Comparison of ENCODE assay signal across 17 mouse cellular contexts in genomic region chr2:33774106-33774505, GRCm38 (mm10).
A peak's percentile ranks its signal among the peaks of the same experiment; 100 is the strongest.
DNase-seq lines count a peak whose midpoint lies in the region; ATAC-seq and TF ChIP-seq lines count a peak whose summit lies in the region.
"Had no signal": no experiment of that assay in that cellular context is flagged by ENCODE, and none has a peak within 500 bp of the region (broad histone marks: within the 10 kb centered on the region; RNA-seq: fewer than 3 reads in every experiment).

No protein-coding gene starts in this region.

- 0 out of 2 replicates have a peak overlapping the region, but pooled peaks have one; percentile 6 for H3K9ac ChIP-seq in forebrain, postnatal 0 days
- no peak overlapping the region for H3K9ac ChIP-seq in forebrain, embryonic 16.5 days (replicated peaks; ENCODE audit: low read depth, low read length)
- H3K9ac ChIP-seq in kidney, postnatal 0 days (ENCODE audit: low read depth, low read length), result no peak overlapping the region
- H3K9ac ChIP-seq in kidney, embryonic 16.5 days (replicated peaks; ENCODE audit: low read length), result no peak overlapping the region
- H3K9ac ChIP-seq in hindbrain, embryonic 13.5 days, result no peak overlapping the region
- H3K9ac ChIP-seq in midbrain, embryonic 15.5 days, result no peak overlapping the region
- H3K9ac ChIP-seq: midbrain, embryonic 12.5 days; neural tube, embryonic 12.5 days had no signal

- ATAC-seq in forebrain, postnatal 0 days, result no peak
- no peak for ATAC-seq in forebrain, embryonic 16.5 days
- ATAC-seq in kidney, postnatal 0 days (replicated peaks; ENCODE audit: low FRiP score, low read depth), result no peak
- ATAC-seq in kidney, embryonic 16.5 days (ENCODE audit: low FRiP score, low TSS enrichment), result no peak
- ATAC-seq in hindbrain, embryonic 13.5 days (ENCODE audit: low FRiP score), result no peak
- ATAC-seq in midbrain, embryonic 15.5 days (replicated peaks), result no peak
- ATAC-seq: activated CD4-positive, CD25-positive, alpha-beta regulatory T cell, adult 4 months had no signal

- H3K27me3 ChIP-seq in forebrain, postnatal 0 days (ENCODE audit: insufficient read depth, low read length), result no peaks in the 10 kb centered on the region
- no peaks in the 10 kb centered on the region for H3K27me3 ChIP-seq in forebrain, embryonic 16.5 days (replicated peaks; ENCODE audit: control insufficient read depth, insufficient read depth, low read length)
- H3K27me3 ChIP-seq in kidney, postnatal 0 days (ENCODE audit: insufficient read depth, low read length), result no peaks in the 10 kb centered on the region
- no peaks in the 10 kb centered on the region for H3K27me3 ChIP-seq in kidney, embryonic 16.5 days (ENCODE audit: insufficient read depth, low read length)
- no peaks in the 10 kb centered on the region for H3K27me3 ChIP-seq in hindbrain, embryonic 13.5 days
- no peaks in the 10 kb centered on the region for H3K27me3 ChIP-seq in midbrain, embryonic 15.5 days (replicated peaks)
- H3K27me3 ChIP-seq: midbrain, embryonic 12.5 days; neural tube, embryonic 12.5 days had no signal

- H3K27ac ChIP-seq in forebrain, postnatal 0 days (ENCODE audit: low read depth, low read length), result peak overlapping the region; percentile 29; the same call in 1 of the 2 replicates
- H3K27ac ChIP-seq in forebrain, embryonic 16.5 days (ENCODE audit: low read length), result no peak overlapping the region
- H3K27ac ChIP-seq in kidney, postnatal 0 days, result no peak overlapping the region
- H3K27ac ChIP-seq in kidney, embryonic 16.5 days (ENCODE audit: low read length), result no peak overlapping the region
- H3K27ac ChIP-seq in hindbrain, embryonic 13.5 days, result peak overlapping the region; percentile 78
- 0 out of 2 replicates have a peak overlapping the region, but pooled peaks have one; percentile 49 for H3K27ac ChIP-seq in midbrain, embryonic 15.5 days
- H3K27ac ChIP-seq: neural tube, embryonic 12.5 days had no signal

- no peaks in the 10 kb centered on the region for H3K9me3 ChIP-seq in forebrain, postnatal 0 days (ENCODE audit: low read length)
- 0 out of 2 replicates have a peak, but pooled peaks cover 2% of the 10 kb centered on the region for H3K9me3 ChIP-seq in forebrain, embryonic 16.5 days (ENCODE audit: control insufficient read depth, low read length)
- H3K9me3 ChIP-seq in kidney, postnatal 0 days (replicated peaks; ENCODE audit: low read length), result peaks cover 13% of the 10 kb centered on the region
- H3K9me3 ChIP-seq in kidney, embryonic 16.5 days (ENCODE audit: low read length), result peaks cover 24% of the 10 kb centered on the region
- no peaks in the 10 kb centered on the region for H3K9me3 ChIP-seq in hindbrain, embryonic 13.5 days
- no peaks in the 10 kb centered on the region for H3K9me3 ChIP-seq in midbrain, embryonic 15.5 days

- TF ChIP-seq CTCF in forebrain, postnatal 0 days (IDR thresholded peaks at IDR 0.05; ENCODE audit: low read depth), result no peak
- no peak for TF ChIP-seq CTCF in kidney, postnatal 0 days (IDR thresholded peaks at IDR 0.05; ENCODE audit: low read depth)

- H3K4me2 ChIP-seq in forebrain, postnatal 0 days (ENCODE audit: low read depth), result no peak overlapping the region
- no peak overlapping the region for H3K4me2 ChIP-seq in forebrain, embryonic 16.5 days (ENCODE audit: low read length)
- H3K4me2 ChIP-seq in kidney, postnatal 0 days (ENCODE audit: low read length), result no peak overlapping the region
- no peak overlapping the region for H3K4me2 ChIP-seq in kidney, embryonic 16.5 days (replicated peaks; ENCODE audit: low read depth, low read length)
- H3K4me2 ChIP-seq in hindbrain, embryonic 13.5 days, result no peak overlapping the region
- H3K4me2 ChIP-seq in midbrain, embryonic 15.5 days, result no peak overlapping the region
- H3K4me2 ChIP-seq: midbrain, embryonic 12.5 days; neural tube, embryonic 12.5 days had no signal

- no peak for DNase-seq in forebrain, postnatal 0 days
- DNase-seq in kidney, postnatal 0 days (ENCODE audit: low spot score), result peak; percentile 15
- DNase-seq in frontal cortex, adult 2 months (ENCODE audit: extremely low spot score in 1 of 2, low spot score in 1 of 2), result no peak
- DNase-seq in ovary, adult 18-20 months (ENCODE audit: low spot score), result no peak
- DNase-seq: adrenal gland, postnatal 25 days; gastrocnemius, postnatal 10 days; heart, postnatal 4 days; kidney, adult 11 months; kidney, postnatal 36 days; right cerebral cortex, postnatal 4 days had no signal

- H3K4me1 ChIP-seq in forebrain, postnatal 0 days (ENCODE audit: insufficient read depth), result peaks cover 7% of the 10 kb centered on the region
- peaks cover 26% of the 10 kb centered on the region for H3K4me1 ChIP-seq in forebrain, embryonic 16.5 days (replicated peaks; ENCODE audit: control insufficient read depth, insufficient read depth, low read length)
- H3K4me1 ChIP-seq in kidney, postnatal 0 days (replicated peaks; ENCODE audit: insufficient read depth, low read length), result peaks cover 5% of the 10 kb centered on the region; the same call in 1 of the 2 replicates
- no peaks in the 10 kb centered on the region; the same call in 1 of the 2 replicates for H3K4me1 ChIP-seq in kidney, embryonic 16.5 days (ENCODE audit: insufficient read depth, low read length)
- H3K4me1 ChIP-seq in hindbrain, embryonic 13.5 days (replicated peaks), result peaks cover 54% of the 10 kb centered on the region
- peaks cover 28% of the 10 kb centered on the region for H3K4me1 ChIP-seq in midbrain, embryonic 15.5 days

- H3K36me3 ChIP-seq in forebrain, postnatal 0 days (ENCODE audit: insufficient read depth), result peaks cover 17% of the 10 kb centered on the region; the same call in 1 of the 2 replicates
- peaks cover 4% of the 10 kb centered on the region; the same call in 1 of the 2 replicates for H3K36me3 ChIP-seq in forebrain, embryonic 16.5 days (ENCODE audit: control insufficient read depth, insufficient read depth)
- H3K36me3 ChIP-seq in kidney, postnatal 0 days (ENCODE audit: insufficient read depth, low read length), result peaks cover 16% of the 10 kb centered on the region
- peaks cover 22% of the 10 kb centered on the region for H3K36me3 ChIP-seq in kidney, embryonic 16.5 days (ENCODE audit: insufficient read depth, low read length)
- peaks cover 28% of the 10 kb centered on the region for H3K36me3 ChIP-seq in hindbrain, embryonic 13.5 days
- no peaks in the 10 kb centered on the region for H3K36me3 ChIP-seq in midbrain, embryonic 15.5 days (replicated peaks)

- WGBS in forebrain, postnatal 0 days, result 62% methylated on average over 4 of the region's 4 CpGs
- 66% methylated on average over 4 of the region's 4 CpGs for WGBS in forebrain, embryonic 16.5 days
- WGBS in kidney, postnatal 0 days, result 62% methylated on average over 4 of the region's 4 CpGs
- WGBS in kidney, embryonic 16.5 days, result 59% methylated on average over 4 of the region's 4 CpGs
- WGBS in hindbrain, embryonic 13.5 days, result 52% methylated on average over 4 of the region's 4 CpGs
- 62% methylated on average over 4 of the region's 4 CpGs for WGBS in midbrain, embryonic 15.5 days

- H3K4me3 ChIP-seq in forebrain, postnatal 0 days (ENCODE audit: low read depth, low read length), result no peak overlapping the region
- H3K4me3 ChIP-seq in forebrain, embryonic 16.5 days (replicated peaks; ENCODE audit: low read length), result no peak overlapping the region
- H3K4me3 ChIP-seq in kidney, postnatal 0 days (replicated peaks; ENCODE audit: low read depth, low read length), result no peak overlapping the region
- H3K4me3 ChIP-seq in kidney, embryonic 16.5 days (ENCODE audit: low read length), result no peak overlapping the region
- no peak overlapping the region for H3K4me3 ChIP-seq in hindbrain, embryonic 13.5 days
- H3K4me3 ChIP-seq in midbrain, embryonic 15.5 days, result no peak overlapping the region
- H3K4me3 ChIP-seq: midbrain, embryonic 12.5 days; neural tube, embryonic 12.5 days had no signal

Comparison
In these comparisons a context has a peak if more than half of its experiments do, and no peak if none do; other contexts are left out.
1. H3K27ac ChIP-seq: peak in forebrain, postnatal 0 days (single experiment), hindbrain, embryonic 13.5 days (single experiment) and midbrain, embryonic 15.5 days (single experiment); none in forebrain, embryonic 16.5 days (single experiment), kidney, postnatal 0 days (single experiment) and kidney, embryonic 16.5 days (single experiment).